Mouse (Mus musculus) cerebellum, adult 2 months (tissue): ENCODE data around the gene Pacs1.

Source experiments
- CTCF ChIP-seq: fragments of 200-500 bp; IDR thresholded peaks from 2 replicates; pipeline ENCODE4 v1.5.1; 2011; ENCODE audit warnings: low read depth, mild to moderate bottlenecking, control low read depth, low read length, moderate library complexity, borderline replicate concordance; ENCODE audit not compliant: insufficient read depth
- POLR2A ChIP-seq: fragments of 200-500 bp; IDR thresholded peaks from 2 replicates; pipeline ENCODE4 v1.6.1; 2011; ENCODE audit warnings: low read length, control low read depth, borderline replicate concordance; ENCODE audit not compliant: insufficient read depth

GRCm38 (mm10) chr19:5201691-5202090 lies 71.2 kb downstream of the Pacs1 start:
- no peak for TF ChIP-seq CTCF
- TF ChIP-seq POLR2A: no peak
